Mouse (Mus musculus) layer of hippocampus, adult 2 months (tissue): ENCODE measurements around the gene Magi2. TPM values are rescaled to one million over a fixed set of nuclear protein-coding genes. Genes with fewer than 3 reads are reported as not detected.

Source experiments
- DNase-seq, 2 experiments: peaks; one replicate each; pipeline ENCODE4 v3.0.0; 2022; ENCODE audit warnings: low spot score in 2 of 2
- H3K27ac ChIP-seq: fragments of 200-600 bp; 2 replicates; pipeline ENCODE4 v1.8.1; 2022
- H3K4me3 ChIP-seq: fragments of 200-600 bp; 2 replicates; pipeline ENCODE4 v1.8.1; 2022; ENCODE audit warnings: mild to moderate bottlenecking
- CTCF ChIP-seq: fragments of 200-600 bp; conservative IDR thresholded peaks from 2 replicates; pipeline ENCODE4 v1.8.1; 2022; ENCODE audit warnings: antibody characterized with exemption, mild to moderate bottlenecking, moderate library complexity
- long read RNA-seq, 2 experiments: library from polyadenylated mRNA; stranded (forward); transcript quantifications; one replicate each; pipeline ENCODE4 v2.0.0; 2021; ENCODE audit warnings: borderline mapping rate in 2 of 2
- total RNA-seq, 2 experiments: library from RNA; stranded (reverse); gene quantifications; 2 replicates each; pipeline ENCODE4 v1.2.3; 2021

Magi2 gene
- 100 to 1,000 TPM; 133 to 150 TPM for total RNA-seq
- long read RNA-seq, experiment 1, full-length matches to known transcripts, result 24 of 68 reads
- long read RNA-seq, experiment 1, partial matches to known transcripts, result 31 of 68 reads
- long read RNA-seq, experiment 1, other reads (novel, unspliced or antisense), result 13 of 68 reads
- long read RNA-seq, experiment 2, full-length matches to known transcripts, result 24 of 78 reads
- long read RNA-seq, experiment 2, partial matches to known transcripts, result 28 of 78 reads
- long read RNA-seq, experiment 2, other reads (novel, unspliced or antisense), result 26 of 78 reads

GRCm38 (mm10) chr5:19226866-19227243, at the start of gene Magi2:
Magi2 (plus strand) TSS chr5:19227036.
- peak within 1 kb of the TSS; percentile 92 for H3K27ac ChIP-seq
- no peak for TF ChIP-seq CTCF
- H3K4me3 ChIP-seq, result peak within 1 kb of the TSS; percentile 81
- no peak for DNase-seq

GRCm38 (mm10) chr5:19178594-19178993, 48.2 kb upstream of the Magi2 start:
- DNase-seq, result no peak
- H3K27ac ChIP-seq, result no peak overlapping the region

GRCm38 (mm10) chr5:19186175-19186574, 40.7 kb upstream of the Magi2 start:
- Histone ChIP-seq H3K27ac (no peak overlapping the region), H3K4me3 (no peak overlapping the region)
- no peak for TF ChIP-seq CTCF
- DNase-seq, result no peak

More at GRCm38 (mm10) chr5:19178594-19178993, 48.2 kb upstream of the Magi2 start:
- no peak overlapping the region for H3K4me3 ChIP-seq
- no peak for TF ChIP-seq CTCF

- TF ChIP-seq CTCF, result no peak
- peak overlapping the region; percentile 69 for H3K27ac ChIP-seq
- peak in 1 of 2 experiments; percentile 51 for DNase-seq
- no peak overlapping the region for H3K4me3 ChIP-seq
Observed at GRCm38 (mm10) chr5:19211665-19212064, 15.2 kb upstream of the Magi2 start.

- Histone ChIP-seq H3K27ac (peak overlapping the region; percentile 92), H3K4me3 (peak overlapping the region; percentile 81)
- 0 out of 2 replicates have a peak, but pooled peaks have one; percentile 7 for TF ChIP-seq CTCF
- peak; percentile 84 to 87 for DNase-seq
Observed at GRCm38 (mm10) chr5:19226144-19226865, 531 bp upstream of the Magi2 start.

- no peak for DNase-seq
- peak overlapping the region; percentile 81 for H3K4me3 ChIP-seq
- TF ChIP-seq CTCF, result no peak
- H3K27ac ChIP-seq, result peak overlapping the region; percentile 92
Observed at GRCm38 (mm10) chr5:19227281-19227680, 445 bp downstream of the Magi2 start.

GRCm38 (mm10) chr5:19227791-19228331, 1.0 kb downstream of the Magi2 start:
- peak; percentile 48 to 56 for DNase-seq
- TF ChIP-seq CTCF, result no peak
- Histone ChIP-seq H3K27ac (peak overlapping the region; percentile 92), H3K4me3 (peak overlapping the region; percentile 81)

GRCm38 (mm10) chr5:19241797-19242196, 15.0 kb downstream of the Magi2 start:
- no peak for DNase-seq
- TF ChIP-seq CTCF, result no peak
- Histone ChIP-seq H3K4me3 (no peak overlapping the region), H3K27ac (peak overlapping the region; percentile 20; the same call in 1 of the 2 replicates)

GRCm38 (mm10) chr5:19246426-19246825, 19.6 kb downstream of the Magi2 start:
- TF ChIP-seq CTCF, result no peak
- H3K4me3 ChIP-seq, result no peak overlapping the region
- DNase-seq, result no peak
- H3K27ac ChIP-seq, result no peak overlapping the region

- no peak overlapping the region for H3K4me3 ChIP-seq
- DNase-seq, result no peak
- no peak overlapping the region for H3K27ac ChIP-seq
- TF ChIP-seq CTCF, result no peak
Observed at GRCm38 (mm10) chr5:19247266-19247665, 20.4 kb downstream of the Magi2 start.

- DNase-seq, result no peak
- Histone ChIP-seq H3K4me3 (no peak overlapping the region), H3K27ac (no peak overlapping the region)
- TF ChIP-seq CTCF, result no peak
Observed at GRCm38 (mm10) chr5:19262816-19263215, 36.0 kb downstream of the Magi2 start.

- no peak overlapping the region for H3K4me3 ChIP-seq
- TF ChIP-seq CTCF, result peak; percentile 63
- no peak for DNase-seq
- H3K27ac ChIP-seq, result no peak overlapping the region
Observed at GRCm38 (mm10) chr5:19264627-19265026, 37.8 kb downstream of the Magi2 start.

- no peak for DNase-seq
- Histone ChIP-seq H3K27ac (no peak overlapping the region), H3K4me3 (no peak overlapping the region)
- TF ChIP-seq CTCF, result no peak
Observed at GRCm38 (mm10) chr5:19292581-19292980, 65.7 kb downstream of the Magi2 start.
